Mouse (Mus musculus) limb, embryonic 13.5 days (tissue): ENCODE data around the gene Aldh1a2. TPM values are rescaled to one million over a fixed set of nuclear protein-coding genes. Genes with fewer than 3 reads are reported as not detected.
A peak's percentile ranks its signal among the peaks of the same experiment; 100 is the strongest.

Source experiments
- ATAC-seq: fragments of 200-750 bp; cut with Nextera tagmentation; 2 replicates; pipeline ENCODE4 v1.8.0; 2017; ENCODE audit warnings: low read depth, moderate number of reproducible peaks, moderate TSS enrichment; ENCODE audit not compliant: low FRiP score
- H3K27ac ChIP-seq: fragments of 300-500 bp; sonication (generic); 2 replicates; pipeline ENCODE4 v1.5.1; 2015; ENCODE audit warnings: inconsistent platforms, mild to moderate bottlenecking, moderate library complexity
- H3K27me3 ChIP-seq: fragments of 300-500 bp; sonication (generic); 2 replicates; pipeline ENCODE4 v1.6.1; 2015; ENCODE audit warnings: mild to moderate bottlenecking, inconsistent platforms
- H3K36me3 ChIP-seq: fragments of 300-500 bp; sonication (generic); 2 replicates; pipeline ENCODE4 v1.6.1; 2015; ENCODE audit warnings: inconsistent platforms, mild to moderate bottlenecking, moderate library complexity
- H3K4me1 ChIP-seq: fragments of 300-500 bp; sonication (generic); 2 replicates; pipeline ENCODE4 v1.6.1; 2015; ENCODE audit warnings: inconsistent platforms
- H3K4me2 ChIP-seq: fragments of 300-500 bp; sonication (generic); replicated peaks from 2 replicates; pipeline ENCODE4 v1.6.1; 2015; ENCODE audit warnings: inconsistent platforms, mild to moderate bottlenecking, moderate library complexity
- H3K4me3 ChIP-seq: fragments of 300-500 bp; sonication (generic); 2 replicates; pipeline ENCODE4 v1.5.1; 2015; ENCODE audit warnings: moderate library complexity, mild to moderate bottlenecking, inconsistent platforms
- H3K9ac ChIP-seq: fragments of 300-500 bp; sonication (generic); 2 replicates; pipeline ENCODE4 v1.6.1; 2015; ENCODE audit warnings: mild to moderate bottlenecking, inconsistent platforms
- H3K9me3 ChIP-seq: fragments of 300-500 bp; sonication (generic); 2 replicates; pipeline ENCODE4 v1.6.1; 2016; ENCODE audit warnings: inconsistent platforms
- WGBS: fragments of 180-500 bp; shearing (Covaris S2); methylation state at CpG from one replicate; pipeline ENCODE4 v1.1.7; 2015; 5-methylcytosine and 5-hydroxymethylcytosine counted together
- polyA plus RNA-seq: library from polyadenylated mRNA; unstranded; fragments of >200 nt; fragmentation: Nextera tagmentation; extraction: Ambion mirVana; gene quantifications from 2 replicates; pipeline ENCODE4 v1.2.1, GENCODE M21; 2015

The Aldh1a2 gene
- polyA plus RNA-seq, 1 experiment from 2014 or later, result 119 TPM

DNA sequence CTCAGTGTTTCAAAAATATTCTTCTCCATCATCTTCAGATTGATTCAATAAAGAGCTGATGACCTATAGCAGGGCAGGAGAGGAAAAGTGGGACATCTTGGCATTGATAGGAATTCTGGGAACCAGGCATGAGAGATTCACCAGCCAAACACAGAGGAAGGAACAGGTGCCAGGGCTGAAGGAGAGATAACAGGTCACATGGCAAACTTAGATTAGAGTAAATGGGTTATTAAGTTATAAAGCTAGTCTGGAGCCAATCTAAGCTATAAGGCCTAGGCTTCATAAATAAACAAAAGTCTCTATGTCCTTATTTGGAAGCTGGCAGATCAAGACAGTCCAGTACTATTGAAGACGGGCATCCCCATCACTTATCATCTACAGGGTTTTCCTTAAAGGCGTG, 29.8 kb upstream of the Aldh1a2 start:
- Histone ChIP-seq H3K4me2 (no peak overlapping the region), H3K9ac (no peak overlapping the region), H3K27ac (no peak overlapping the region), H3K27me3 (no peaks in the 10 kb centered on the region), H3K4me3 (no peak overlapping the region), H3K4me1 (0 out of 2 replicates have a peak, but pooled peaks cover 2% of the 10 kb centered on the region), H3K36me3 (no peaks in the 10 kb centered on the region), H3K9me3 (no peaks in the 10 kb centered on the region; the same call in 1 of the 2 replicates)
- 80% methylated on average over 2 of the region's 2 CpGs for WGBS
- ATAC-seq, result no peak

DNA sequence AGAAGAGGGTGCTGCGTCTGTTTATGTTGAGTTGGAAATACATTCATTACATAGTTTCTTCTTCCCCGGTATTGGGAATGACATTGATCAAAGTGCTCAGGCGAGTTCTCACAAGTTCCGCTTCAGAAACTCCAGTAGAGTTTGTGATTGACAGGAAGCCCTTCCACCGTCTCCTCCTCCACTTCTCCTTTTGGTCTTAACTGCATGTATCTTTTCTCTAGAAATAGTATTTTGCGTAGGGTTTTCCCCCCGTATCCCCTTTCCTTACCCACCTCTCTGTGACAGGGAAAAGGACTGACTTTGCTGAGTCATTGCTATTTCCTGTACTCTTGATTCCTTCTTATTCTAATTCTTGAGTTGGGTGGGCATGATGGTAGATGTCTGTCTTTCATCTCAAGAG, 28.2 kb upstream of the Aldh1a2 start:
- no peak for ATAC-seq
- no peak overlapping the region for H3K4me3 ChIP-seq

DNA sequence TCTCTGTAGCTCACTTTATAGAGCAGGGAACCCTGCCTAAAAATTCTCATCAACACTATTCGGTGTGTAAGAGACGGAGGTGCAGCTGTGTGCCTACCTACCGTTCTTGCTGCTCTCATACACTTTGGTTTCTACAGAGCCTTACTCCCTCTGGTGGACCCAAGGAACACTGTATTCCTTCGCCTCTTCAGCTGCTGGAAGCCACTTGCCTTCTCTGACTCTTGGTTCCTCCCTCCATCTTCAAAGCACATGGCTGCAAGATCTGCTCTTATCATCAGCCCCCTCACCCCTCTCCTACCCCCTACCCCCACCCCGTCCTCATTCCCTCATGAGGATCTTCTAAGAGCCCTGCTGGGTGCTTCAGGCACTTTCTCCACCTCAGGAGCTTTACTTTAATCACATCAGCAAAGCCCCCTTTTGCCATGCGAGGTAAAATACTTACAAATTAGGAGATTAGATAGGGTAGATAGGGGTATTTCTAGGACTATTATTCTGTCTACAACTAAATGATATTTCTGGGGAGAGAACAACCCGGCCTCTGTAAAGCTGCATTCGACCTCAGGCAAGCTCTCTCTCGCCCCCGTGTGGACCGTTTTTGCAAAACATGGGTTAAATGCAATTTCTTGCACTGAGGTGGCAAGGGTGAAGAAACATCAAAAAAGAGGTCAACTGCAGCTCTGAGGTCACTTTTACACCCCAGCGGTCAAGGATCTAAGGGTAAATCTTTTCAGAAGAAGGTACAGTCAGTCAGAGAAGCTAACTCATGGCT, 26.8 kb upstream of the Aldh1a2 start:
- peak overlapping the region; percentile 53 for H3K4me2 ChIP-seq
- 0 out of 2 replicates have a peak overlapping the region, but pooled peaks have one; percentile 45 for H3K9ac ChIP-seq
- no peak for ATAC-seq
- 0 out of 2 replicates have a peak, but pooled peaks cover 2% of the 10 kb centered on the region for H3K4me1 ChIP-seq
- no peaks in the 10 kb centered on the region for H3K27me3 ChIP-seq
- no peaks in the 10 kb centered on the region; the same call in 1 of the 2 replicates for H3K9me3 ChIP-seq
- WGBS, result 12% methylated on average over 12 of the region's 12 CpGs
- no peaks in the 10 kb centered on the region for H3K36me3 ChIP-seq
- no peak overlapping the region for H3K4me3 ChIP-seq
- H3K27ac ChIP-seq, result no peak overlapping the region

More for the DNA sequence above, 28.2 kb upstream of the Aldh1a2 start:
- WGBS, result 87% methylated on average over 7 of the region's 7 CpGs
- H3K36me3 ChIP-seq, result no peaks in the 10 kb centered on the region
- H3K9me3 ChIP-seq, result no peaks in the 10 kb centered on the region; the same call in 1 of the 2 replicates
- 0 out of 2 replicates have a peak, but pooled peaks cover 2% of the 10 kb centered on the region for H3K4me1 ChIP-seq
- H3K4me2 ChIP-seq, result no peak overlapping the region
- H3K27me3 ChIP-seq, result no peaks in the 10 kb centered on the region
- H3K27ac ChIP-seq, result no peak overlapping the region
- no peak overlapping the region for H3K9ac ChIP-seq

GRCm38 (mm10) chr9:71198826-71199225, 16.8 kb upstream of the Aldh1a2 start:
- no peaks in the 10 kb centered on the region for H3K9me3 ChIP-seq
- peaks cover 7% of the 10 kb centered on the region; the same call in 1 of the 2 replicates for H3K27me3 ChIP-seq
- 80% methylated on average over 5 of the region's 5 CpGs for WGBS
- no peaks in the 10 kb centered on the region for H3K36me3 ChIP-seq
- ATAC-seq, result no peak
- H3K27ac ChIP-seq, result no peak overlapping the region
- no peak overlapping the region for H3K4me3 ChIP-seq
- H3K4me2 ChIP-seq, result no peak overlapping the region
- H3K4me1 ChIP-seq, result no peaks in the 10 kb centered on the region
- no peak overlapping the region for H3K9ac ChIP-seq

DNA sequence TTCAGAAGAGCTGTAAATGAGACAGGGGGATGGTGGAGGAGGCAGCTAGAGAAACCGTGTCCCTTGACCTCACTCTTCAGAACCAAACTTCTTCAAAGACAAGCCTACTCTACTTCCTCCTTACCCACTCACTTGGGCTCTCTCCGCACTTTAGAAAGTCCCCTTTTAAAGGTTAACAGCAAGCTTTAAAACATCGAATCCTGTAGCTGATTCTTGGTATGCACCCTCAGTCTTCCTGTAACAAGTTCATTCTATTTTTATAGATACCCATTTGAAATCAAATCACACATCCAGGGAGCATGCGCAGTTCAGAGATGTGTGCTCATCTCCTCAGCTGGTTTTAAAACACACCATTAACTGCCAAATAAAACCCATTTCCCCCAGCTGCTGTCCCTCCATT, 13.3 kb upstream of the Aldh1a2 start:
- H3K27me3 ChIP-seq, result peaks cover 7% of the 10 kb centered on the region; the same call in 1 of the 2 replicates
- WGBS, result 73% methylated on average over 4 of the region's 4 CpGs
- no peak overlapping the region for H3K4me2 ChIP-seq
- H3K27ac ChIP-seq, result no peak overlapping the region
- no peak overlapping the region for H3K9ac ChIP-seq
- no peak overlapping the region for H3K4me3 ChIP-seq
- no peaks in the 10 kb centered on the region for H3K9me3 ChIP-seq
- H3K4me1 ChIP-seq, result no peaks in the 10 kb centered on the region
- no peaks in the 10 kb centered on the region for H3K36me3 ChIP-seq
- no peak for ATAC-seq

DNA sequence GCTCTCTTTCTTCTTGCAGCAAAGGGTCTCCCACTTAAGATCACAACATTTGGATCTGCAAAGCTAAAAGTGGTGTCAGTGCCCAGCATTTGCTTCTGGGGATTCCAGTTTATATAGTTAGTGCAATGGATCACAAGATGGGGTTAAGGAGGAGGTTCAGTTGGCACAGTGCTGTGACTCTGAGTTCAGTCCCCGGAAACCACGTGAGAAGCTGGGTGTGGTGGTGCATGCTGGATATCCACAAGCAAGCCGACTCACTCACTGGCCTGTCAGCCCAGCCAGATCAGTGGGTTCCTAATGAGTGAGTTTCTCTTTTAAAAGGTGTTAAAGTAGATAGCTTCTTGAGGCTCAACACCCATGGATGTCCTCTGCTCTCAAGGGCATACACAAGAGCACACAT, 6.3 kb upstream of the Aldh1a2 start:
- H3K27ac ChIP-seq, result no peak overlapping the region
- no peak for ATAC-seq
- H3K4me3 ChIP-seq, result no peak overlapping the region
- H3K9ac ChIP-seq, result no peak overlapping the region
- peaks cover 3% of the 10 kb centered on the region; the same call in 1 of the 2 replicates for H3K4me1 ChIP-seq
- WGBS, result 61% methylated on average over 3 of the region's 3 CpGs
- H3K36me3 ChIP-seq, result no peaks in the 10 kb centered on the region
- peaks cover 45% of the 10 kb centered on the region for H3K27me3 ChIP-seq
- no peak overlapping the region for H3K4me2 ChIP-seq
- no peaks in the 10 kb centered on the region for H3K9me3 ChIP-seq

- Histone ChIP-seq H3K4me3 (no peak overlapping the region), H3K27ac (no peak overlapping the region), H3K9ac (no peak overlapping the region), H3K4me1 (peaks cover 8% of the 10 kb centered on the region), H3K27me3 (peaks cover 61% of the 10 kb centered on the region), H3K36me3 (no peaks in the 10 kb centered on the region), H3K4me2 (no peak overlapping the region), H3K9me3 (no peaks in the 10 kb centered on the region)
- ATAC-seq, result no peak
- 7% methylated on average over 2 of the region's 2 CpGs for WGBS
These were observed 4.7 kb upstream of the Aldh1a2 start for GRCm38 (mm10) chr9:71210870-71211269.

GRCm38 (mm10) chr9:71213636-71214035, 2.0 kb upstream of the Aldh1a2 start:
- peaks cover 74% of the 10 kb centered on the region for H3K27me3 ChIP-seq
- H3K4me1 ChIP-seq, result peaks cover 15% of the 10 kb centered on the region
- H3K36me3 ChIP-seq, result no peaks in the 10 kb centered on the region
- ATAC-seq, result no peak
- H3K4me3 ChIP-seq, result no peak overlapping the region
- 17% methylated on average over 4 of the region's 4 CpGs for WGBS
- H3K9me3 ChIP-seq, result no peaks in the 10 kb centered on the region
- H3K27ac ChIP-seq, result no peak overlapping the region
- no peak overlapping the region for H3K4me2 ChIP-seq
- no peak overlapping the region for H3K9ac ChIP-seq

DNA sequence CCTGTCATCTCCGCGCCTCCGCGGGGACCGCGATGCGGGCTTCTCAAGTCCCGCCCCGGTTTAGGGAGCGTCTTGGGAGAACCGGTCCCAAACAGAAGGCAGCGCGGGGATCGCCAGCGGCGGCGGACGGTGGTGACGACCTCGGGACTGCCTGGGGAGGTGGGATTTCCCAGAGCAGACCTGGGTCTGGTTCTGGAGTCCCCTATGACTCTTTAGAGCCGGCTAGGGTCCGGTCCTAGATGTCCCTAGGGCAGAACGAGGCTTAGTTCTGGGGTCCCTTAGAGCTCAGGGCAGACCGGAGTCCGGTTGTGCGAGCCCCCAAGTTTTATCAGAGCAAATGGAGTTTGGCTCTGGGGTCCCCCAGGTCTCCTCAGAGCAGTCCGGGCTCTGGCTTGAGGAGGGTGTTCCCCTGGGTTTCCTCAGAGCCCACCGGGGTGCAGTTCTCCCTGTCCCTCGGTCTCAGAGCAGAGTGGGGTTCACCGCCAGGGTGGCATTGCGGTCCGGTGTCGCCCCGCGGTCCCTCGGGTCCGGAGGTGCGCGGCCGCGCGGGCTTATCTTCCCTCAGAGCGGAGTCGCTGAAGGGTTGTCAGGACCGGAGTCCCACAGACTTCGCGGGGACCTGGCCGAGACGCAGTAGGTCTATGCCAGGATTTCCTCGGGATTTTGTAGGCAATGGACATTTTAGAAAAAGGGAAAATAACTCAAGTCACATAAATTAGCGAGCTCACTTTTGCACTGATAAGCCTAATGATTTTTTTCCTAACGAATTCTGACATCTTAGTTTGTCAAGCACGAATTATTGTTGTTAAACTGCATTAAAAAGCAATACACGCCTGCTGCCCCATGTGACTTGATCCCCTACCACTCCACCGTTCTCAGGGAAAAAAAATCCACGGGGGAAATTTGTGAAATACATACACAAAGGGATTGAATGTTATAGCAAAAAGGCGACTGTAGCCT, 727 bp downstream of the Aldh1a2 start:
- WGBS, result under 1% methylated on average over 57 of the region's 57 CpGs
- H3K27ac ChIP-seq, result no peak overlapping the region
- H3K4me3 ChIP-seq, result peak overlapping the region; percentile 49
- H3K36me3 ChIP-seq, result no peaks in the 10 kb centered on the region
- peaks cover 15% of the 10 kb centered on the region for H3K4me1 ChIP-seq
- peak overlapping the region; percentile 59 for H3K9ac ChIP-seq
- H3K27me3 ChIP-seq, result peaks cover 72% of the 10 kb centered on the region
- H3K9me3 ChIP-seq, result no peaks in the 10 kb centered on the region
- peak overlapping the region; percentile 76 for H3K4me2 ChIP-seq
- peak; percentile 30 for ATAC-seq

- WGBS, result 2% methylated on average over 20 of the region's 20 CpGs
- Histone ChIP-seq H3K9ac (no peak overlapping the region), H3K27ac (no peak overlapping the region), H3K4me3 (peak overlapping the region; percentile 49), H3K4me1 (peaks cover 13% of the 10 kb centered on the region), H3K9me3 (no peaks in the 10 kb centered on the region), H3K4me2 (peak overlapping the region; percentile 76), H3K27me3 (peaks cover 73% of the 10 kb centered on the region), H3K36me3 (no peaks in the 10 kb centered on the region)
- no peak for ATAC-seq
These were observed 1.6 kb downstream of the Aldh1a2 start for GRCm38 (mm10) chr9:71216996-71217792.

- peak overlapping the region; percentile 76 for H3K4me2 ChIP-seq
These were observed 2.2 kb downstream of the Aldh1a2 start for GRCm38 (mm10) chr9:71217793-71218095.

More at GRCm38 (mm10) chr9:71217793-71218095, 2.2 kb downstream of the Aldh1a2 start:
- Histone ChIP-seq H3K9ac (no peak overlapping the region), H3K27ac (no peak overlapping the region), H3K4me1 (peaks cover 13% of the 10 kb centered on the region), H3K9me3 (no peaks in the 10 kb centered on the region), H3K27me3 (peaks cover 72% of the 10 kb centered on the region), H3K4me3 (peak overlapping the region; percentile 49), H3K36me3 (no peaks in the 10 kb centered on the region)
- WGBS, result 9% methylated on average over 5 of the region's 5 CpGs
- ATAC-seq, result no peak
